Mouse (Mus musculus): ENCODE measurements at regions not wholly inside any gene's neighbourhood (a gene's known extent, or its start where the extent isn't known, plus 50 kb on each side); places are given as distances from the start of the nearest gene placed in this dataset.

GRCm38 (mm10) chr14:25301336-25302031, 157.5 kb upstream of the Zmiz1 start:
- Histone ChIP-seq H3K9ac (ENCODE audit: low read length) (no peak overlapping the region), H3K36me3 (ENCODE audit: control insufficient read depth, insufficient read depth, low read length) (no peaks in the 10 kb centered on the region), H3K4me1 (replicated peaks; ENCODE audit: control insufficient read depth, insufficient read depth, low read length) (peaks cover 14% of the 10 kb centered on the region), H3K27ac (ENCODE audit: low read length) (no peak overlapping the region), H3K4me2 (ENCODE audit: low read depth, low read length) (no peak overlapping the region), H3K4me3 (ENCODE audit: low read length) (no peak overlapping the region), H3K9me3 (ENCODE audit: control insufficient read depth, low read length) (no peaks in the 10 kb centered on the region), H3K27me3 (ENCODE audit: control insufficient read depth, insufficient read depth, low read depth, low read length) (no peaks in the 10 kb centered on the region)
- ATAC-seq (ENCODE audit: low read depth): no peak
- 42% methylated on average over 9 of the region's 9 CpGs for WGBS

DNA sequence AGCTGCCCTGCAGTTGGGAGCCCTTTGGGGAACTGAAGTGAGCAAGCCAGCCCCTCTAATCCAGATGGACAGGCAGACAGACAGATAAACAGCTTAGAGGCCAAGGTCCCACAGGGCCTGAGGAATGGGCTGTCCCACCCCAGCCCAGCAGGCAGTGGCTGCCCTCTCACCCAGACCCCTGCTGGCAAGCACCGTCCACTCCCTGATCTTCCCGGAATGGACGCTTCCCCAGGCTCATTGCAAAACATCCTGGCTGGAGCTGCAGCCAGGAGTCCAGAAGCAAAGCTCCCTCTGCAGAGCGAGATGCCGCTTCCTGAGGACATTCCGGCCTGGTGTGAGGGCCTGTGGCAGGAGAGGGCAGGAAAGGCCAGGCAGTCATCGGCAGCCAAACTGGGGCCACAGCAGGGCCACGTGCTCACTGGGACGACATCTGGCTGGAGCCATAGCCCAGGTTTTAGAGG, 154.6 kb upstream of the Zmiz1 start:
- Histone ChIP-seq H3K27me3 (ENCODE audit: control insufficient read depth, insufficient read depth, low read depth, low read length) (no peaks in the 10 kb centered on the region), H3K4me2 (ENCODE audit: low read depth, low read length) (peak overlapping the region; percentile 15), H3K9ac (ENCODE audit: low read length) (peak overlapping the region; percentile 45; the same call in 1 of the 2 replicates), H3K4me3 (ENCODE audit: low read length) (no peak overlapping the region), H3K27ac (ENCODE audit: low read length) (peak overlapping the region; percentile 83), H3K4me1 (replicated peaks; ENCODE audit: control insufficient read depth, insufficient read depth, low read length) (peaks cover 14% of the 10 kb centered on the region), H3K36me3 (ENCODE audit: control insufficient read depth, insufficient read depth, low read length) (no peaks in the 10 kb centered on the region), H3K9me3 (ENCODE audit: control insufficient read depth, low read length) (no peaks in the 10 kb centered on the region)
- whole genome bisulfite sequencing: 7% methylated on average over 9 of the region's 9 CpGs
- peak; percentile 89 for ATAC-seq (ENCODE audit: low read depth)

DNA sequence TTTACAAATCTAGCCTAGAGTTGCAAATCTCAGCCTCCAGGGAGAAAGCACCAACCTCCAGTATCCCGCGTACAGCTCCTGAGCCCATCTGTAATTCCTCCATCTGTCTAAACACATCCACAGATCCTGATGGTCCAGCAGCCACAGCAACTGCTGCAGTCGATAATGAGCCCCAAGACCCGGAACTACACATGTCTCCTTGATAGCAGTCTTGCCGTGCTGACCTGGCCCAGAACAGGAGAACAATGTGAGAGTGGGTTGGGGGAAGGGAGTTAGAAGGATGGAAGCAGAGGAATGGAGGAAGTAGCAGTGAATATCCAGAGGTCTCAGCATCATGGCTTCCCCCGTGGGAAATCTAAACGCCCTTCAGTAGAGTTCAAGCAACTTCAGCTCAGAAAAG, 152.8 kb upstream of the Zmiz1 start:
- H3K27me3 ChIP-seq (ENCODE audit: control insufficient read depth, insufficient read depth, low read depth, low read length): no peaks in the 10 kb centered on the region
- no peaks in the 10 kb centered on the region for H3K36me3 ChIP-seq (ENCODE audit: control insufficient read depth, insufficient read depth, low read length)
- no peak overlapping the region for H3K9ac ChIP-seq (ENCODE audit: low read length)
- ATAC-seq (ENCODE audit: low read depth): no peak
- no peak overlapping the region for H3K4me2 ChIP-seq (ENCODE audit: low read depth, low read length)
- H3K4me1 ChIP-seq (replicated peaks; ENCODE audit: control insufficient read depth, insufficient read depth, low read length): peaks cover 20% of the 10 kb centered on the region
- no peaks in the 10 kb centered on the region for H3K9me3 ChIP-seq (ENCODE audit: control insufficient read depth, low read length)
- H3K27ac ChIP-seq (ENCODE audit: low read length): no peak overlapping the region
- WGBS: 54% methylated on average over 7 of the region's 7 CpGs
- H3K4me3 ChIP-seq (ENCODE audit: low read length): no peak overlapping the region

GRCm38 (mm10) chr14:25306961-25307654, 151.9 kb upstream of the Zmiz1 start:
- no peak for ATAC-seq (ENCODE audit: low read depth)

DNA sequence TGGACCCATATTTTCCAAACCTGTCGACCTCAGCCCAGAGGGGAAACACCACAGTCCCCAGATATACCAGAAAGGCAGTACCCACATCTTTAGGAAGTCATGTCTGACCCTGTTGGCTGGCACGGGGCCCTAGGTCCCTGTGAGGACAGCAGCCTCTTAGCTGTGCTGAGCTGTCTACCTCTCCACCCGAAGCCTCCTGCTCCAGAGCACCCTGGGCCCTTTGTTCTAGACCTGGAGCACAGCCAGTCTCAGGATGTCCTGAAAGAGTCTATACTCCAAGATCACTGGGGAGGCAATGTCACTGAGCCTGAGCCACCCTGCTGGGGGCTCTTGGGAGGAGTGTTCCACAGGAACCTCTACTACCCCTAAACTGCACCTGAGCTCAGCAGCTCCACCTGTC, 150.9 kb upstream of the Zmiz1 start:
- H3K9ac ChIP-seq (ENCODE audit: low read length): no peak overlapping the region
- no peaks in the 10 kb centered on the region for H3K27me3 ChIP-seq (ENCODE audit: control insufficient read depth, insufficient read depth, low read depth, low read length)
- WGBS: 48% methylated on average over 3 of the region's 3 CpGs
- H3K9me3 ChIP-seq (ENCODE audit: control insufficient read depth, low read length): no peaks in the 10 kb centered on the region
- ATAC-seq (ENCODE audit: low read depth): no peak
- peaks cover 35% of the 10 kb centered on the region for H3K4me1 ChIP-seq (replicated peaks; ENCODE audit: control insufficient read depth, insufficient read depth, low read length)
- no peak overlapping the region for H3K4me2 ChIP-seq (ENCODE audit: low read depth, low read length)
- H3K4me3 ChIP-seq (ENCODE audit: low read length): no peak overlapping the region
- no peaks in the 10 kb centered on the region for H3K36me3 ChIP-seq (ENCODE audit: control insufficient read depth, insufficient read depth, low read length)
- H3K27ac ChIP-seq (ENCODE audit: low read length): no peak overlapping the region

More at GRCm38 (mm10) chr14:25306961-25307654, 151.9 kb upstream of the Zmiz1 start:
- Histone ChIP-seq H3K4me2 (ENCODE audit: low read depth, low read length) (no peak overlapping the region), H3K4me1 (replicated peaks; ENCODE audit: control insufficient read depth, insufficient read depth, low read length) (peaks cover 29% of the 10 kb centered on the region), H3K9ac (ENCODE audit: low read length) (no peak overlapping the region), H3K27me3 (ENCODE audit: control insufficient read depth, insufficient read depth, low read depth, low read length) (no peaks in the 10 kb centered on the region), H3K4me3 (ENCODE audit: low read length) (no peak overlapping the region), H3K9me3 (ENCODE audit: control insufficient read depth, low read length) (no peaks in the 10 kb centered on the region), H3K27ac (ENCODE audit: low read length) (no peak overlapping the region), H3K36me3 (ENCODE audit: control insufficient read depth, insufficient read depth, low read length) (no peaks in the 10 kb centered on the region)
- WGBS: 70% methylated on average over 3 of the region's 3 CpGs

DNA sequence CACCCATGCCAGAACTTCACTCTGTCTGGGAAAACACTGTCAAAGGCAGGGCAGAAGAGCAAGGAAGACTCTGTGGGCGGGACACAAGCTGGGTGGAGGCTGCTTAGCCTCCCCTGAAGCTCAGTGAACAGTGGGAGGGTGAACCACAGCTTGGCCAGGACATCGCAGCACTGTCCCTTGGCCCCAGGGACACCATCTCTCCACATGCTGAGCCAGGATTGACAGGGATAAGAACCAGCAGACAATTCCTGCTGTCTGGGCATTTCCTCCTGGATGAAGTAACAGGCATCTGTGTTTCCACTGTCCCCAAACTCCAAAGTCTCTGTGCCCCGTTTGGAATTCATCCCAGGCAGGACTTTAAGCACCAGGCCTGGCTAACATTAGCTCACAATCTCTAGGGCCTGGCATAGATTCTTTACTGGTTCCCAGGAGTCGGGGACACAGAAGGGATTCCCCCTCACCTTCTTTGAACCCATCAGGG, 148.3 kb upstream of the Zmiz1 start:
- no peaks in the 10 kb centered on the region for H3K36me3 ChIP-seq (ENCODE audit: control insufficient read depth, insufficient read depth, low read length)
- no peak overlapping the region for H3K27ac ChIP-seq (ENCODE audit: low read length)
- 78% methylated on average over 4 of the region's 4 CpGs for WGBS
- H3K9ac ChIP-seq (ENCODE audit: low read length): no peak overlapping the region
- no peaks in the 10 kb centered on the region for H3K9me3 ChIP-seq (ENCODE audit: control insufficient read depth, low read length)
- ATAC-seq (ENCODE audit: low read depth): no peak
- no peaks in the 10 kb centered on the region for H3K27me3 ChIP-seq (ENCODE audit: control insufficient read depth, insufficient read depth, low read depth, low read length)
- H3K4me2 ChIP-seq (ENCODE audit: low read depth, low read length): no peak overlapping the region
- no peak overlapping the region for H3K4me3 ChIP-seq (ENCODE audit: low read length)
- H3K4me1 ChIP-seq (replicated peaks; ENCODE audit: control insufficient read depth, insufficient read depth, low read length): peaks cover 20% of the 10 kb centered on the region

- Histone ChIP-seq H3K4me2 (ENCODE audit: low read depth, low read length) (no peak overlapping the region), H3K27me3 (ENCODE audit: control insufficient read depth, insufficient read depth, low read depth, low read length) (no peaks in the 10 kb centered on the region), H3K9me3 (ENCODE audit: control insufficient read depth, low read length) (no peaks in the 10 kb centered on the region), H3K9ac (ENCODE audit: low read length) (no peak overlapping the region), H3K27ac (ENCODE audit: low read length) (peak overlapping the region; percentile 34; the same call in 1 of the 2 replicates), H3K36me3 (ENCODE audit: control insufficient read depth, insufficient read depth, low read length) (no peaks in the 10 kb centered on the region), H3K4me1 (replicated peaks; ENCODE audit: control insufficient read depth, insufficient read depth, low read length) (peaks cover 20% of the 10 kb centered on the region), H3K4me3 (ENCODE audit: low read length) (no peak overlapping the region)
- ATAC-seq (ENCODE audit: low read depth): no peak
- WGBS: 27% methylated on average over 3 of the region's 3 CpGs
Measured at GRCm38 (mm10) chr14:25311475-25311874, 147.5 kb upstream of the Zmiz1 start.

GRCm38 (mm10) chr14:25312135-25312534, 146.8 kb upstream of the Zmiz1 start:
- Histone ChIP-seq H3K4me2 (ENCODE audit: low read depth, low read length) (no peak overlapping the region), H3K36me3 (ENCODE audit: control insufficient read depth, insufficient read depth, low read length) (no peaks in the 10 kb centered on the region), H3K9me3 (ENCODE audit: control insufficient read depth, low read length) (no peaks in the 10 kb centered on the region), H3K27ac (ENCODE audit: low read length) (peak overlapping the region; percentile 30; the same call in 1 of the 2 replicates), H3K9ac (ENCODE audit: low read length) (no peak overlapping the region), H3K4me3 (ENCODE audit: low read length) (no peak overlapping the region), H3K4me1 (replicated peaks; ENCODE audit: control insufficient read depth, insufficient read depth, low read length) (peaks cover 20% of the 10 kb centered on the region), H3K27me3 (ENCODE audit: control insufficient read depth, insufficient read depth, low read depth, low read length) (no peaks in the 10 kb centered on the region)
- 21% methylated on average over 7 of the region's 7 CpGs for WGBS
- ATAC-seq (ENCODE audit: low read depth): no peak; the same call in 1 of the 2 replicates

DNA sequence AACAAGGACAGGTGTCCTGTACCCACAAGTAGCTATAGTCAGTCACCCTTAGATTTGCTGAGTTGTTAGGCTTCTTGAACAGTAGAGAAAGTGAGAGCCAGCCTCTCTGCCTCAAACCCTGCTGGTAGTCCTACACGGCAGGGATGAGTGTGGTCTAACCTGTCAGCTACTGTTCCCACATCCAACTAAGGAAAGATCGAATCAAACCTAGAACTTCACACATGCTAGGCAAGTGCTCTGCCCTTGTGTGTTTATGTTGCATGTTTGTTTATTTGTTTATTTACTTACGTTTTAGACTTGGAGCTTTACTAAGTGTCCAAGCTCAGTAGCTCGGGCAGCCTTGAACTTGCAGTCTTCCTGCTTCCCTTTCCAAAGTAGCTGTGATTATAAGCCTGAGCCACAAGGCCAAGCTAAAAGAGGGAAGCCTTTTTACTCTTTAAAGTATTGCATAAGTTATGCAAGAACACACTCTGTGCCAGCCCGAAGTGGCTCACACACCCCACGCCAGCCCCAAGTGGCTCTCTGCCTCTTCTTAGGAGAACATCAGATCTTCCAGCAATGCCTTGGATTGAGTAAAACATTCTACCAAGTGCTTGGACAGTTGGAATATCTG, 146.1 kb upstream of the Zmiz1 start:
- Histone ChIP-seq H3K9me3 (ENCODE audit: control insufficient read depth, low read length) (no peaks in the 10 kb centered on the region), H3K27me3 (ENCODE audit: control insufficient read depth, insufficient read depth, low read depth, low read length) (no peaks in the 10 kb centered on the region), H3K27ac (ENCODE audit: low read length) (peak overlapping the region; percentile 30; the same call in 1 of the 2 replicates), H3K36me3 (ENCODE audit: control insufficient read depth, insufficient read depth, low read length) (no peaks in the 10 kb centered on the region), H3K4me2 (ENCODE audit: low read depth, low read length) (no peak overlapping the region), H3K9ac (ENCODE audit: low read length) (no peak overlapping the region), H3K4me1 (replicated peaks; ENCODE audit: control insufficient read depth, insufficient read depth, low read length) (peaks cover 24% of the 10 kb centered on the region), H3K4me3 (ENCODE audit: low read length) (no peak overlapping the region)
- peak; percentile 14; the same call in 1 of the 2 replicates for ATAC-seq (ENCODE audit: low read depth)
- 63% methylated on average over 6 of the region's 6 CpGs for WGBS
